Mouse (Mus musculus): ENCODE measurements around the gene 1700013G24Rik.

- no peak for TF ChIP-seq CTCF (IDR thresholded peaks at IDR 0.05; ENCODE audit: borderline replicate concordance, insufficient read depth, low read length)
- TF ChIP-seq POLR2A (IDR thresholded peaks at IDR 0.05; ENCODE audit: low read depth, low read length), result no peak
Observed at GRCm38 (mm10) chr4:137480191-137480992, 27.3 kb downstream of the 1700013G24Rik start.

Data from embryonic fibroblast, embryonic 13.5 days (primary cell).